Comparison of ENCODE assay signal across 9 mouse cellular contexts in genomic region chr5:107921400-107922252, GRCm38 (mm10). TPM values are rescaled to one million over a fixed set of nuclear protein-coding genes. Genes with fewer than 3 reads are reported as not detected.
DNase-seq lines count a peak whose midpoint lies in the region; ATAC-seq and TF ChIP-seq lines count a peak whose summit lies in the region.
"Had no signal": no experiment of that assay in that cellular context is flagged by ENCODE, and none has a peak within 500 bp of the region (broad histone marks: within the 10 kb centered on the region; RNA-seq: fewer than 3 reads in every experiment).

No protein-coding gene starts in this region.

- 91% methylated on average over 2 of the region's 2 CpGs for WGBS in thymus, adult 2 months
- WGBS in lung, adult 2 months = 79% methylated on average over 2 of the region's 2 CpGs

- H3K4me3 ChIP-seq in thymus, adult 2 months (ENCODE audit: control insufficient read depth, insufficient read depth, low read length) = no peak overlapping the region
- no peak overlapping the region for H3K4me3 ChIP-seq in lung, adult 2 months (replicated peaks; ENCODE audit: extremely low read depth, low read depth, low read length)
- H3K4me3 ChIP-seq: lung, embryonic 15.5 days had no signal

- peak; percentile 83 for ATAC-seq in inflammation-experienced regulatory T-cells, adult 6 months

- H3K36me3 ChIP-seq in thymus, adult 2 months (ENCODE audit: control insufficient read depth, insufficient read depth, low read length) = no peaks in the 10 kb centered on the region
- H3K36me3 ChIP-seq: lung, embryonic 15.5 days had no signal

- TF ChIP-seq POLR2A in thymus, adult 2 months (IDR thresholded peaks at IDR 0.05; ENCODE audit: control insufficient read depth, extremely low read depth, insufficient read depth, low read length, poor library complexity) = no peak
- TF ChIP-seq POLR2A in lung, adult 2 months (IDR thresholded peaks at IDR 0.05; ENCODE audit: borderline replicate concordance, extremely low read depth, low read depth, low read length) = no peak

- peak; percentile 51 for DNase-seq in adrenal gland, postnatal 10 days
- DNase-seq in adrenal gland, adult 8-10 months = no peak
- DNase-seq in thymus, adult 2 months = peak; percentile 56
- no peak for DNase-seq in thymus, adult 18-20 months
- peak; percentile 77 for DNase-seq in embryo, embryonic 11 days
- no peak for DNase-seq in lung, adult 2 months
- DNase-seq in skeletal muscle tissue, adult 2 months (ENCODE audit: low read depth, low spot score) = peak; percentile 77

- no peak overlapping the region for H3K27ac ChIP-seq in thymus, adult 2 months (ENCODE audit: control insufficient read depth, insufficient read depth, low read length)
- H3K27ac ChIP-seq: lung, embryonic 15.5 days had no signal

- H3K4me1 ChIP-seq in thymus, adult 2 months (replicated peaks; ENCODE audit: control insufficient read depth, insufficient read depth, low read length) = peaks cover 5% of the 10 kb centered on the region; the same call in 1 of the 2 replicates
- no peaks in the 10 kb centered on the region; the same call in 1 of the 2 replicates for H3K4me1 ChIP-seq in lung, adult 2 months (ENCODE audit: control insufficient read depth, insufficient read depth, low read length)
- H3K4me1 ChIP-seq: lung, embryonic 15.5 days had no signal

- TF ChIP-seq CTCF in thymus, adult 2 months (IDR thresholded peaks at IDR 0.05; ENCODE audit: borderline replicate concordance, control insufficient read depth, extremely low read depth, insufficient read depth, low read length, poor library complexity) = no peak
- TF ChIP-seq CTCF in lung, adult 2 months (IDR thresholded peaks at IDR 0.05; ENCODE audit: insufficient read depth, low read length) = peak; percentile 41; the same call in 1 of the 2 replicates

- no peaks in the 10 kb centered on the region for H3K27me3 ChIP-seq in thymus, adult 2 months (ENCODE audit: control insufficient read depth, insufficient read depth, low read length)
- H3K27me3 ChIP-seq: lung, embryonic 15.5 days had no signal

RNA-seq across cellular contexts. Expression of gene Rpl5, which starts 21.3 kb away (rescaled TPM):
- 10 to 100 TPM; 69.0 to 79.1 TPM for total RNA-seq in adrenal gland, postnatal 10 days (2021)
- total RNA-seq in adrenal gland, adult 8-10 months (2022) = 10 to 100 TPM; 50.4 to 91.3 (median 70.7) TPM
- polyA plus RNA-seq in thymus, adult 2 months (2012; rRNA removed) = 33.7 and 55.8 TPM in 2 replicates
- polyA plus RNA-seq in inflammation-experienced regulatory T-cells, adult 6 months (2017; shearing (Covaris generic)) = 100 to 1,000 TPM in 1 of 3 experiments, 10 to 100 TPM in 2; 47.1 to 105 (median 92.6) TPM
- polyA plus RNA-seq in lung, adult 2 months (2012; rRNA removed) = 17.2 and 18.8 TPM in 2 replicates

RNA-seq across cellular contexts. Expression of gene Evi5, which starts 46.7 kb away (rescaled TPM):
- total RNA-seq in adrenal gland, postnatal 10 days (2021) = 10 to 100 TPM; 54.0 to 58.4 TPM
- 10 to 100 TPM; 66.8 to 73.3 (median 70.4) TPM for total RNA-seq in adrenal gland, adult 8-10 months (2022)
- 2.5 and 5.9 TPM in 2 replicates for polyA plus RNA-seq in thymus, adult 2 months (2012; rRNA removed)
- polyA plus RNA-seq in inflammation-experienced regulatory T-cells, adult 6 months (2017; shearing (Covaris generic)) = 1 to 10 TPM in 2 of 3 experiments, under 1 TPM in 1; 0.57 to 1.3 (median 1.3) TPM
- 16.5 and 18.2 TPM in 2 replicates for polyA plus RNA-seq in lung, adult 2 months (2012; rRNA removed)

Comparison
In these comparisons a context has a peak if more than half of its experiments do, and no peak if none do; other contexts are left out.
1. DNase-seq: peak in adrenal gland, postnatal 10 days (single experiment), thymus, adult 2 months (single experiment), embryo, embryonic 11 days (single experiment) and skeletal muscle tissue, adult 2 months (single experiment); none in adrenal gland, adult 8-10 months (single experiment), thymus, adult 18-20 months (0 of 2) and lung, adult 2 months (single experiment).